Mouse (Mus musculus) kidney, postnatal 25 days (tissue): ENCODE results near the gene Il10.

Experiments
- DNase-seq, 2 experiments: peaks; one replicate each; pipeline ENCODE4 v3.0.0; 2021; ENCODE audit warnings: mixed read lengths in 2 of 2

The Il10 gene

DNA sequence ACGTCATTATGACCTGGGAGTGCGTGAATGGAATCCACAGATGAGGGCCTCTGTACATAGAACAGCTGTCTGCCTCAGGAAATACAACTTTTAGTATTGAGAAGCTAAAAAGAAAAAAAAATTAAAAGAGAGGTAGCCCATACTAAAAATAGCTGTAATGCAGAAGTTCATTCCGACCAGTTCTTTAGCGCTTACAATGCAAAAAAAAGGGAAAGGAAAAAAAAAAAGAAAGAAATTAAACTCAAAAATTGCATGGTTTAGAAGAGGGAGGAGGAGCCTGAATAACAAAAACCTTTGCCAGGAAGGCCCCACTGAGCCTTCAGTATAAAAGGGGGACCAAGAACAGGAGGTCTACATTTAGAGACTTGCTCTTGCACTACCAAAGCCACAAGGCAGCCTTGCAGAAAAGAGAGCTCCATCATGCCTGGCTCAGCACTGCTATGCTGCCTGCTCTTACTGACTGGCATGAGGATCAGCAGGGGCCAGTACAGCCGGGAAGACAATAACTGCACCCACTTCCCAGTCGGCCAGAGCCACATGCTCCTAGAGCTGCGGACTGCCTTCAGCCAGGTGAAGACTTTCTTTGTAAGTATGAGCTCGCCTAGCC, at the start of gene Il10:
TSS of gene Il10 (plus strand) at position 354 of the 607 bp plus-strand sequence.
- DNase-seq: no peak

DNA sequence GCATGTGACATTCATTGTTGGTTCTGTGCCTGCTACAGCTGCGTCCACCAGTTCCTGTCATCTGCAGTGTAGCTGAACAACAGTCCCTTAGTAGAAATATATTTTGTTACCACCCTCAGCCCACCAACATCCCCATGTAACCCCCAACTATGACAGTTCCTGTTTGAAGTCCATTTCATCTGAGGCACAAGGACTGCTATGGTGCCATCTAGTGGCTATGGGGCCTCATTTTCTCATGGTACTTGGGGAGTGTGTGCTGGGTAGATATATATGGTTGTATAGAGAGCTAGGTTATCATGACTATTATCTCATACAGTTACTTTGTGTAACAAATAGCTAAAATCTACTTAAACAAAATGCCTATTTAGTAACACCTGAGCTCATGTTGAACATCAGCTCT, 40.2 kb upstream of the Il10 start:
- DNase-seq: peak; percentile 53 to 61

DNA sequence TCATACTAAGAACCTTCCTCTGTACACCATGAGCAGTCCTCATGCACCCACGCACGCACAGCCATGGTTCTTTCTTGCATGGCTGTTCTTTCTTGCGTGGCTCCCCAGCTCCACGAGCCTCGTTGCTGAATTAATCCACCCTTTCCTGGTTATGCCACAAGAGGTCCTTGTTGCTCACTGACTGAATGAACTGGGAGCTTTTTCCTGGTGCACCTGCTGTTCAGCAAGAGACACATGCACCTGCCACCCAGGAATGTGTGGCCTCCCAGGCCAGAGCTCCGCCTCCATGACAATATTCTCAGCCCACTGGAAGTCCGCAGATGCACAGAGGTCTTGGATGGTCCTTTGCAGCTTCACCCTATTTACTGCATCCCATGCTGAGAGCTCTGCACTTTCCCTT, 35.2 kb upstream of the Il10 start:
- DNase-seq: peak in 1 of 2 experiments; percentile 4

DNA sequence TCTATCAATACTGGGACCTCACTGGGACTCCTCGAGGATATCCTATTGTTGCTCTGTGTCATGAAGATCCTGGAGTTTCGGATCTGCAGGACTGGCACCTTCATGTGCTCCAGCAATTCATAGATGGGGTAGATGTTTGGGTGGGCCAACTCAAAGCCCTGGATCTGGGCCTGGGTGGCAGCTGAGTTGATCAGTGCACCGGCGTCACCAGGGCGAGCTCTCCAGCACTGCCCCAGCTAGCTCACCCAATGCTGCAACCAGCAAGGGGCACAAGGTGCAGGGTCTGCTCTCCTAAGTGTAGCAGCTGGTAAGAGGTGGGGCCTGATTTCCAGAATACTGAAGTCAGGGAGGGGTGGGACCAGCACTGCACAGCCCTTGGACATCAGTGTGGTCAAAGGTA, 32.6 kb upstream of the Il10 start:
- DNase-seq: no peak

DNA sequence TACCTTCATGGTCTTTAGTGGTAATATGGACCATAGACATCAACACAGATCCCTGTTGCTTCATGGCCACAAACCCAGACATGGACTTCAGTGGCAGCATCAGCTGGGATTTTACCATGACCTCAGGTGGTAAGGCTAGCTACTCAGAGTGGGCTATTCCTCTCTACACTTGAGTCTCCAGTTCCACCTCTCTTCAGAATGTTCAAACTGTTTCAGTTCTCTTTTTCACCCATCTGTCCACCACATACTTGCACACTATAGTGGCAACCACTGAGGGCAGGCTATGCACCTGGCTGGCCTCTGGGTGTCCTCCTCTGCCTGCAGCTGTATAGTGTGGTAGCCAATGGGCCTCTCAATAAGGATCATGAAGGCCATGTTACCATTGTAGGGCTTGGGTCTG, 32.2 kb upstream of the Il10 start:
- no peak for DNase-seq

DNA sequence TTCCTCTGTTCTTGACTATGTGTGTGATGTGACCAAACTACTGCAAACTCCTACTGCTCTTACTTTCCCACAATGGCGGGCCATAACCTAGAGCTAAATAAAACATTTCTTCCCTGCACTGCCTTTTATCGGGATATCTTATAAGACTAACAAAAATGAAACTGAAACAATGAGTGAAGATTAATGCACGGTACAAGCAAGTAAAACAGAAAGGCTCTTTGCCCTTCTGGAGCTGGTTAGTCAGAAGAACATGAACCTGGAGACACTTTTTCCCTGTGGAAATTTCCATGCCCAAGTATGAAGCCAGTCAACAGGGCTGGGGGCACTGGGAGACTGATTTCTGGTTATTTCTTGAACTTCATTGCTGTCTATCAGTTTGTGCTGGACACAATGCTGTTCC, 30.3 kb upstream of the Il10 start:
- DNase-seq: no peak

DNA sequence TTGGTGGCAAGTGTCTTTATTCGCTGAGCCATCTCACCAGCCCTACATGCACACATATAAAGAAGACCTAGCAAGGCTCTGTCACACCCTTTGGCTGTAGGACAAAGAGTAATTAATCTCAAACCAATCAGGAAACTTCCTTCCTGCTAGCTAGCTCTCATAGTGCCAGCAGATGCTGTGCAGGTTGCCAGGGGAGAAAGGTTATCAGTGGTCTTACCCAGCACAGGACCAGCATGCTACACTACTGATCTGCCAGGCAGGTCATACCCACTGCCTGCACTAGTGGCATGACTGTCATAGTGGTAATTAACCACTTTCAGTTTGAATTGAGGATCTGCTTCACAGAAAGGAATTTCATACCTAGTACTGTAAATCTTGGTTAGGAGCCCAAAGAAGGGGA, 29.2 kb upstream of the Il10 start:
- no peak for DNase-seq

DNA sequence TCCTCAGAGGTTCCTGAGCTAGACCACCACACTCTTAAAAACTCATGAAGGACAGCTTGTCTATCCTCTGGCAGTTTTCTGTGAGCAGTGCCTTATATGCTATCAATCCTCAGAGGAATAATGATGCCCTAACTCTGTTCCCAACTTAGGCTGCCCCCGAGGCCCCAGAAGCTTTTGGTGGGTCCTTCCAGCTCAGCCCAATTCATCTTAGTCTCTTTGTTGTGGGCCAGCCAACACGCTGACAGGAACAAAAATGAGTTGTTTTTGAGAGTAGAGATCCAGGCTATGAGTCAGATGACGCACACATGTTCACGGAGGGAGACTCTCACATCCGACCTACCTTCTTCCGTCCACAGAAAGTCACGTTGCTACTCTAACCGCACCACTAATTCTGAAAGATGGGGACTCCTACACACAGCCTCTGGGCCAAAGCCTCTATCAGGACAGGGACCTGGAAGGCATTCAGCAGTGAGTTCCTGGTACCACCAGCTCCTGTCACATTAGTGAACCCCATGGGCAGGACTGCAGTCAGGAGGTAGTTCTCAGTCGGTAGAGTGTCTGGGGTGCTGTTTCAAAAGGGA, 26.0 kb upstream of the Il10 start:
- DNase-seq: no peak

DNA sequence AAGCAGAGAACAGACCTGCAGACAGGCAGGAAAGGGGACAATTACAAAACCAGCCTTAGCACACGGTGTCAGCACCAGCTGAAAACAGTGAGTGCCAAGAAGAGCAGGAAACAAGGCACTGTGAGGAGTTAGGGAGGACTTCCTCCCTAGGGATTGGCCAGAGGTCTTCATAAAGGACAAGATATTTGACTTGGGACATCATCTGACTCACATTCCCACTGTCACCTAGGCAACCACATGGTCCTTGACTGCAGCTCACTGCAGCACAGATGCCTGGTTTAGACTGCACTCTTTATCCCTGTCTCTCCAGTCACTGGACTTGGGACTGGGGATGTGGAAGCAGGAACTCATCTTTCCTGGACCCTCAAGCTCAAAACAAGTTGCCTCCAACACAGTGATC, 24.1 kb upstream of the Il10 start:
- DNase-seq: no peak

DNA sequence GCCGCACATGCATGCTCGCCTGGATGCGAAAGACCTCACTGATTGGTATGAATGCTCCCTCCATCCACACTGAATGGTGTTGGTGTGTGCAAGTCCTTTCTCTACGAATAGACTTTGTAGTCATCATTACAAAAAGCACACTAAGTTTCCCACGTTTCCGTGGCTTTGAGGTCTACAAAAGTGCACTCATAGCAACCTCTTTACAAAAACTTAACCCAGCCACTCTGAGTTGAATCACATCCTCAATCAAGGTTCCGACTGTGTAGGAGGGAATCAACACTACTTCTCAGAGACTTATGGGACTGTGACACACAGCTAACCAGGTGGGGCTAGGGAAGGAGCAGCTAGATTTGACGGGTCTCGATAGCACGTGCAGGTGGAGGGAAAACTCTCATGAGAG, 23.3 kb upstream of the Il10 start:
- DNase-seq: no peak

DNA sequence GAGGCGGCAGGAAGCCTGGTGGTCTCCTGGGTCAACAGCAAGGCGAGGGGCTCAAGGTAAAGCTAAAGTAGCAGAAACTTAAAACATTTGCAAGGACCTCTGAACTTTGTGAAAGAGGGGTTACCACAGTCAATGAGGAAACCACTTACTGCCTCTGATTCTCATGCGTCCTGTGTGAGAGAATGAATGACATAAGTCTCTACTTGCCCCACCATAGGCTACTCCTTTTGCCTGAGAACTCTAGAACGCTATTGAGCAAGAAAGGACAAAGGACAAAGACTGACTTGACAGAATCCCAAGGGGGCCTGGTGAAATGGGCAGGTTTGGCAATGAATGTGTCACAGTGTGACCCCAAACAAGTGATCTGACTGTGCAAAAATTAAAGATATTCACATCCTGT, 22.2 kb upstream of the Il10 start:
- DNase-seq: no peak

DNA sequence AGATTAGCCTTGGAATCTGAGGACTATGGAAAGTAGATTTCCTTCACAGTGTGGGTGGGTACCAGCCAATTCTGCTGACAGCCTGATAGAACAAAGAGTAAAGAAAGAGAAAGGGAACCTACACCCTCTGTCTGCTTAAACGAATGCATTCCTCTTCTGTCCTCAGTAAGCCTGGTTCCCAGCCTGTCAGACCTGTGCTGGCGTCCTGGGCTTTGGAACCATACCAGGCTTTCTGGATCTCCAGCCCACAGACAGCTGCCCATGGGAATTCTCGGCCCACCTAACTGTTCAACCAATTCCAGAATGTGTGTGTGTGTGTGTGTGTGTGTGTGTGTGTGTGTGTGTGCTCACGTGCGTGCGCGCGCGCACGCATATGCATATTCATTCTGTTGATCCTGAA, 21.3 kb upstream of the Il10 start:
- DNase-seq: no peak

DNA sequence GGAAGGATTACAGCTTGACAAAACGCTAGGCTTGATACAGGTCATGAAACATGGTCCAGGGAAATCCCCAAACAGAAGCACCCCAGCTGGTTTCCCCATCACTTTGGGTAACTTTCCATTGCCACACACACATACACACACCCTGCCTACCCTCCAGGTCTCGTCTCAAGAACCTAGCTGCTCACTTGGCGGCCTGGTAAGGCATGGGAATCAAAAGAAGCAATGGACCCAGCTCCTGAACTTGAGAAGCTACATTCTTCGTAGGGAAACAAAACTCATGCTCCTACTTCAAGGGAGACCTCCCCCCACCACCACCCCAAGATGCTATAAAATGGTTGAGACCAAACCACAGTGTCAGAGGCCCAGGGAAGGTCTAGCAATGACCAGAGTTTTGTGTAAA, 19.9 kb upstream of the Il10 start:
- DNase-seq: no peak

DNA sequence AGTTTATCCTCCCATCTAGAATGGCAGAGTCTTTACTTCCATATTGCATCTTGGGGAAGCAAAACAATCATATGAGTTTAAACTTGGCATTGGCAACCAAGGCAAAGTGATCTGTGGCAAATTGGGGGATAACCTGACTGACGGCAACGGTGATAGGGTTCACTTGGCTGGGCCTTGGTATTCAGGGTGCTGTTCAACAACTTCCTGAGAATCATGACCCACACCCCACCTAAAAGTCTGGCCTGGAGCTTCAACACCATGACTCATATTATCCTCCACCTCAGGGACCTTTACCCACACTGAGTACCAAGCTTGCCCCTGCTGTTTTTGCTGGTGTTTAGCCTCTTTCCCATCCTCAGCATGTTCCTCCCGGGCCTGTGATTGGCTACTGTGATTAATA, 19.3 kb upstream of the Il10 start:
- DNase-seq: no peak

DNA sequence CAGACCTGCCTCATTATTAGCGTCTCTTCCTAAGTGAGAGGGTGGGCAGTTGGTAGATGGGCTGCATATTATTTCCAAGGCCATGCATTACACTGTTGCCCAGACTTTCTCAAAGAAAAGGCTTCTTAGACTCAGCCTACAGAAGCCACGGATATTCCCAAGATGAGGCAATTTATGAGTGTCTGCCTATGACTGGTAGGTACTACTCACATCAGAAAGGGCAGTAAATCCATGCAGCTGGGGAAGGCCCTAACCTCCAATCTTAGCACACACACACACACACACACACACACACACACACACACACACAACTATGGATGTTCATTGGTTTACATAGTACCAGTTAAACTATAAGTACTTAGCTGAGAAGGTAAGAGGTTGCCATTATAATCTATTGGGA, 17.1 kb upstream of the Il10 start:
- no peak for DNase-seq

DNA sequence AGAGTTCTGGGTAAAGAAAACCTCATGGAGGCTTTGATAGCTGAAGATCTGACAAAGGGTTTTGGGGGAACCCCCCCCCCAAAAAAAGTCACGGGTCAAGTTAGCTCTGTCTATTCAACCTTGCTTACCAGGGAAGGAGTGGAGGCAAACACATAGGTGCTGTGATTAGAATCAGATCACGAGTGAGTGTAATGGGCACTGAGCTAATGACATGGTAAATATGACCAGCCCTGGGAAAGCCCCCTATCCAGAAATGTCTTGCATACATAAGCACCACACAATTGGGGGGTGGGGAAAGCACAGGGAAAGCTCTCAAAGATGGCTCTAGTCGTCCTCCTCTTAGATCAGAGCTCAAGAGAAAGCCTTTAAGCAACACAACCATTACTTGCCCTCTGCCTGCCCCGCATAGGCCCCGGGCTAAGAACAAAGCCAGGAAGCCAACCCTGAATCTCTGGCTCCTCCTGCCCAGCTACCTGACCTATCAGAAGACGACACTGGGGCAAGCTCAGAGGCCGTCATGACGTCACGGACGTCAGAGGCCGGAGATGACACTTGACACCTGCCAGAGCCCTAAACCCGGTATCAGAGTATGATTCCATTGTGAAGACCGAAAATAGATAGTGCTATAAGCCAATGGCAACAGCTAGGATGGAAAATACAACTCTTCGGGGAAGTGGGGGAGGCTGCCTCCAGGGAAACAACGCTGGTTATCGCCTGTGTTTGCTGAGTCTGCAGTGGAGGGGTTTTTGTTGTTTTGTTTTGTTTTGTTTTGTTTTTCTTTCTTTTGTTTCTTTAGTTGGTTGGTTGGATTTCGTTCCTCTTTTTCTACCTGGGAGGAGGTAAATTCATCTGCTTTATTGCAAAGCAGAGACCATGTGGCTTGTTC, 16.4 kb upstream of the Il10 start:
- no peak for DNase-seq

DNA sequence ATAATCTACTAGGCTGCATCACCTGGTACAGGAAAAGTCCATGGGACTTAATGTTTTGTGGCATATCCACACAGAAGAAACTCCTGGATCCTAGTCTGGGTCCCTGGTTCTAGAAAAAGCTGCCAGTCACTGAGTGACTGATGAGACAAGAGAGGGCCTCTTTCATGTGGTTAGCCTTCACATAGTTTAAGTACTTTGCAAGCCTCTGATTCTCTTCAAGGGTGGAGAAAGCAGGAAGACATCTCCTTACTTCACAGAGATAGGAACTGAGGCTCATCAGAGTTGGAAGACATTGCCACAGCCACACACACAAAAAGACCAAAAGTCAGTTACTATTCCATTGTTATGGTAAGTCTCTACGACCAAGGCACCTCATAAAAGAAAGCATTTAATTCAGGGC, 13.6 kb upstream of the Il10 start:
- no peak for DNase-seq

DNA sequence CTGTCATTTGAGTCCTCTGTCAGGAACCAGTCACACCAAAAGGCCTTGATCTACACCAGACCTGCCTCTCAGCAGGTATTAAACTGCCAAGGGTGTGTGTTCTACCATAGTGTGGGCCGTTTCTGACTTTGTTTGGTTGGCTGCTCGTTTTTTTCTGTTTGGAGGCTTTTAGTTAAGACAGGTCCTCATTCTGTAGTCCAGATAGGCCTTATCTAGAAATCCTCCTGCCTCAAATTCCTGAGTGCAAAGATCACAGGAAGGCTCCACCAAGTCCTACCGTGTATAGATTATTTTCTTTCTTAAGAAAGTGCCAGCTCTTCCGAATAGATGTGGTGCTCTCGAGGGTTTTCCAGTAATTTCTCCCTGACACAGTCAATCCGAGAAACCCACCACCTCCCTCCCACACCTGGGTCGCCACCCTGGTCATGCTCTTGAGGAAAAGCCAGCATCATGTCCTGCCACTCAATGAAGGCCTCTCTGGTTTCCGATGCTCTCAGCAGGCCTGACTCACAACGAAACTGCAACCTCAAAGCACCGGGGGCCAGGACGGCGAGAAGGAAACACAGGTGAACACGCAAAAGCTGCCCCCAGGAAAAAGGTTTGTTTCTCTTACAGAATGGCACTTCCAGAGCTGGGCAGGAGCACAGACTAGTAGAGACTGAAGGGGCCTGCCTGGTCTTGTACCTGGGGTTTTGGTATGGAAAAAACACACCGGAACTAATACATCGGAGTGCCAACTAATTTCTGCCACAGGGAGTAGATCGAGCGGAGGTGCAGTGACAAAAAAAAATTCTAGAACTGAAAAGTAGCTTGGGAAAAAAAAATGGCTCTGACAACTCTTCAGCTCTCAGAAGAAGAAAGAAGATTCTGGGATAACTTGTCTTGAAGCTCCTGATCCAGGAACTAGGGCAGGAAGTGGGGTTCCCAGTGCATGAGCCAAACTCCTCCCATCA, 9.2 kb upstream of the Il10 start:
- DNase-seq: no peak

DNA sequence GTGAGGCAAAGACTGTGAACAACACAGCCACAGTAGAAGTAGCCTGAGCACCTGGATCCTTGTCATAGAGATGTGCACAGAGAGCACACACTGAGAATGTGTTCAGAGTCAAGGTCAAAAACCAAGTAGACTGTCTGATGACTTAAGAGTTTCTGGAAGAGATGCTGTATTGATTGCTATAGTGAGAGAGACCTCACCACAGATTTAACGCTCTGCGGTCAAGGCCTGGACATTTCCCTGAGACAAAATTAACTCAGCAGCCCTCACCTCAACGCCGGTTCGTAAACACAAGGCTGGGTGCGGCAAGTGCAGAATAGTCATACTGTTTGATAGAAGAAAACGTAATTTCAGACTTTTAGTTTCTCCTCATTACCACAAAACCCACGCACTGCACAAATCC, 7.2 kb upstream of the Il10 start:
- no peak for DNase-seq

DNA sequence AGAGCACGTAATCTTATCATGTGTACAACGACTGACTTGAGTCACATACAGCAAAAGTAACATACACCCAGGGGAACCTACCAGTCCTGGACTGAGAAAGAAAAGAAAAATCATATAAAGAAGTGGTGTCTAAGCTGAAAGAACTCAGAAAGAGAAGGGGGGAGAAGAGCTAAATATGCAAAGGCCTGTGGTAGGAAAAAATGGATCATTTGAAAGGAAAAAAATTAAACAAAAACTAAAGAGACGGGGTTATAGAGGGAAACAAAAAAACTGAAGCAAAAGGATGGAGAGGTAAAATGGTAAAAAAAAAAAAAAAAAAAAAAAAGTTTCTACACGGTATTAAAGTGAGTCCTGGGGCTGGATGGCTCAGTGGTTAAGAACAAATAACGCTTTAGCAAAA, 5.7 kb upstream of the Il10 start:
- DNase-seq: no peak

DNA sequence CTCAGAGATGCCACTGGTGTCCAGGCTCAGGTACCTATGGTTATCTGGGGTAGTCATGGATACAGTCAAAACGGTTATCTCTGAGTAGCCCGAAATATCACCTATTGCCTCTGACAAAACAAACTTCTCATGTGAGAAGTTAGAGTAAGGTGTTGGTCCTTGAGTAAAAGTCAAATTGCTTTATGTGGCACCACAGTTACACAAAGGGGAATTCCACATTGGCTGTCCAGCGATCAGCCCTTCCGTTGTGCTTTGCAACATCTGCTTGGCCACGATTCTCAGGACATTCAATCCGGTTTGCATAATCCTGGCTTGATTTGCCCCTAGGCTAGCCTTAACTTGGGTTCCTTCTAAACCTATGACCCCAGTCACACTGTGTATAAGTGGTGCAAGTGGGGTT, 4.4 kb upstream of the Il10 start:
- DNase-seq: no peak

DNA sequence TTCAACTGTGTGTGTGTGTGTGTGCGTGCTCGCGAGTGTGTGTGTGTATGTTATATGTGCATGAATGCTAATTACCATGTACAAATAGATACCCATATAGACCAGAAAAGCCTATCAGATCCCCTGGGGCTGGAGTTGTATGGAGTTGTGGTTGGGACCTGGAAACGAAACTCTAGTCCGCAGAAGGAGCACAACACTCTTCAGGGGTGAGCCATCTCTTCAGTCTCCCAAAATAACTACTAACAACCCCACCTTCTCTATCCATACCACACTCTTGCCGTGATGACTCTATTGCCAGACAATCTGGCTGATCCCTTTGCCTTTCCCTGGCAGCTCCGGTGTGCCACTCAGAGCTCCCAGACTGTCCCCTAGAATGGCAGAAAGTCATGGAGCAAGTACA, 3.8 kb upstream of the Il10 start:
- no peak for DNase-seq
